Mouse (Mus musculus) heart, embryonic 11.5 days (tissue): Measurements from ENCODE around the gene Suv39h1. TPM values are rescaled to one million over a fixed set of nuclear protein-coding genes. Genes with fewer than 3 reads are reported as not detected.

Experiments used
- ATAC-seq: fragments of 200-750 bp; cut with Nextera tagmentation; replicated peaks from 2 replicates; pipeline ENCODE4 v1.8.0; 2017; ENCODE audit warnings: moderate library complexity; ENCODE audit not compliant: insufficient number of reproducible peaks, low FRiP score, low TSS enrichment
- H3K27ac ChIP-seq: fragments of 300-500 bp; sonication (generic); 2 replicates; pipeline ENCODE4 v1.5.1; 2014; ENCODE audit warnings: mild to moderate bottlenecking, low read depth, low read length
- H3K27me3 ChIP-seq: fragments of 300-500 bp; sonication (generic); 2 replicates; pipeline ENCODE4 v1.6.1; 2014; ENCODE audit warnings: mild to moderate bottlenecking, low read length, mixed read lengths; ENCODE audit not compliant: control insufficient read depth, insufficient read depth
- H3K36me3 ChIP-seq: fragments of 300-500 bp; sonication (generic); 2 replicates; pipeline ENCODE4 v1.6.1; 2014; ENCODE audit warnings: mild to moderate bottlenecking, low read length, moderate library complexity, mixed read lengths; ENCODE audit not compliant: control insufficient read depth, insufficient read depth
- H3K4me1 ChIP-seq: fragments of 300-500 bp; sonication (generic); 2 replicates; pipeline ENCODE4 v1.6.1; 2014; ENCODE audit warnings: low read length; ENCODE audit not compliant: control insufficient read depth, insufficient read depth
- H3K4me2 ChIP-seq: fragments of 300-500 bp; sonication (generic); 2 replicates; pipeline ENCODE4 v1.6.1; 2014; ENCODE audit warnings: mild to moderate bottlenecking, moderate library complexity
- H3K4me3 ChIP-seq: fragments of 300-500 bp; sonication (generic); 2 replicates; pipeline ENCODE4 v1.5.1; 2014; ENCODE audit warnings: low read depth, low read length
- H3K9ac ChIP-seq: fragments of 300-500 bp; sonication (generic); 2 replicates; pipeline ENCODE4 v1.6.1; 2014; ENCODE audit warnings: mild to moderate bottlenecking, low read depth, low read length, moderate library complexity
- H3K9me3 ChIP-seq: fragments of 300-500 bp; sonication (generic); replicated peaks from 2 replicates; pipeline ENCODE4 v1.6.1; 2016; ENCODE audit warnings: low read length; ENCODE audit not compliant: control insufficient read depth
- WGBS: fragments of 180-500 bp; shearing (Covaris S2); extraction: QIAGEN DNeasy Blood & Tissue Kit; methylation state at CpG from one replicate; pipeline ENCODE4 v1.1.7; 2014; ENCODE audit not compliant: insufficient replicate concordance; 5-methylcytosine and 5-hydroxymethylcytosine counted together
- polyA plus RNA-seq: library from polyadenylated mRNA; unstranded; fragments of >200 nt; fragmentation: Nextera tagmentation; extraction: Ambion mirVana; gene quantifications from 2 replicates; pipeline ENCODE4 v1.2.1, GENCODE M21; 2014

Gene Suv39h1
- polyA plus RNA-seq: 46.1 and 48.6 TPM in 2 replicates

DNA sequence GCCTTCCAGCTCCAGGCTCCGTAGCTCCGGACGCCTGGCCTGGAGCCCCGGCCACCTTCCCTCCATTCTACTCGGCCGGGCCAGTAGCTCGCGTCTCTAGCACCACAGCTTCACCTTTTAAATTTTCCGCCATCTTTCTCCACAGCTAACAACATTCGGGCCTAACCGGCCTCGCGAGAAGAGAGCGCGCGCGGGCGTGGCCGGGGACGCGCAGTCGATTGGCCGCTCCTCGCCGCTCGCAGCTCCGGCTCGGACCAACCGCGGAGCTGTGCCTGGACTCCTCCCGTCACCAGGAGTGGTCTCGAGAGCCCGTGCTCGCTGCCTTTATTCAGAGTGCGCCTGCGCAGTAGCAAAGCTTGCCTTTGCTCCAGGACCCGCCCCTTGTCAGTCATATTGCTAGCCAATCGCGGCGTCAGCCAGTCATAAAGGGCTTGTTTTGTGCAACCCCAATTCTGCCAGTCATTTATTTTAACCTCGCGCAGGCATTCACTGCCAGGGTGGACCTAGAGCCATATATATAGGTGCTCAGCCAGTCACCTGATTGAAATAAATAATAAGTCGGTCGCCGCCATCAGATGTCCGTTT lies at the start of gene Suv39h1:
Gene Suv39h1, minus strand, starts transcription at position 331 of the 585 bp plus-strand sequence.
- Histone ChIP-seq H3K4me3 (peak within 1 kb of the TSS; percentile 56), H3K4me1 (no peaks in the 10 kb centered on the region; the same call in 1 of the 2 replicates), H3K27me3 (no peaks in the 10 kb centered on the region), H3K4me2 (peak within 1 kb of the TSS; percentile 60), H3K9me3 (no peaks in the 10 kb centered on the region), H3K36me3 (no peaks in the 10 kb centered on the region), H3K27ac (peak within 1 kb of the TSS; percentile 84), H3K9ac (peak within 1 kb of the TSS; percentile 77)
- WGBS: 11% methylated on average over 46 of the region's 46 CpGs
- ATAC-seq: peak; percentile 95

DNA sequence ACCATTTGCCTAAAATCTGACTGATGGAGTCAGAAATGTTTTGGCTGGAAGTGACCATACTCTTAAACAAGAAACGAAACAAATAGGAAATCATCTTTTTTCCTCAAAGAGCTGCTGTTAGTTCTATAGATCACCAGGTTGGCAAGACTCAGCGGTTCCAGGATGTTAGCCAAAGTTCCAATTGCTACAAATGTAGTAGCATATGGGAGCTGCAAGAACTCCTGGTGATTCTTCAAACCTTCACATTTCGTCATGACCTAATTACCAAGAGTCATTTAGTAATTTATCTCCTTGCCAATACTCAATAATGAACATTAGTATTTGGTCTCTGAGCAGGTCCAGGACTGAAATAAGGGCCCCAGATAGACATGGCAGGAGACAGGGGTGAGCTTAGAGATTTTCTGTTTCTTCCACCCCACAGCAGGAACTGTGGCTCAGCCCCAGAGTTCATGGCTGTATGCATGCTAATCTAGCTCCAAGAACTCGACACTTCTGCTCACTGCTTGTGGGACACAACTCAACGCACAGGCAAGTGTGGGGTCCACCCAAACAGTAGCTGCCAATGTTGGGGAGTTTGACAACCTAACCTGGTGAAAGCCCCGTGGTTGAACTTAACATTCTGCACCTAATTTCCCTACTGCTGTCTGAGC lies 49.4 kb upstream of the Suv39h1 start:
- Histone ChIP-seq H3K9me3 (no peaks in the 10 kb centered on the region), H3K4me1 (no peaks in the 10 kb centered on the region), H3K36me3 (peaks cover 5% of the 10 kb centered on the region), H3K27me3 (no peaks in the 10 kb centered on the region), H3K27ac (no peak overlapping the region), H3K4me2 (no peak overlapping the region), H3K9ac (no peak overlapping the region), H3K4me3 (no peak overlapping the region)
- no peak for ATAC-seq
- WGBS: 81% methylated on average over 6 of the region's 6 CpGs

DNA sequence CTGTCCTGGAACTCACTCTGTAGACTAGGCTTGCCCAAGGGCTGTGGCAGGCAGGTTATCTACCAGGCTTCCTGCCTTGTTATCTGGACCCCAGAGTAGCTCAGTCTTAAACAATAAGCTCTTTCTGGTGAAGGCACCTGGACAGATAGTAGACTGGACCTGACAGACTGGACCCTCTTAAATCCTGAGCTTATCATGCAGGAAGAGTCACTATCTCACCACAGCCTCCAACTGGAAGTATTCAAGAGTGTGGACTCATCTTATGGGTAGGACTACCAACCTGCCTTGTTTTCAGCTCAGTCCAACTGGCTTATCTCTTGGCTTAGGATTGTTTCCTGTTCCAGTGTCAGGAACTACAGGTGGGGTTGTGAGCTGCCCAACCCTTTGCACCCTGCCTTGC lies 42.7 kb upstream of the Suv39h1 start:
- Histone ChIP-seq H3K4me1 (no peaks in the 10 kb centered on the region), H3K4me2 (no peak overlapping the region), H3K9ac (no peak overlapping the region), H3K4me3 (no peak overlapping the region), H3K9me3 (no peaks in the 10 kb centered on the region), H3K36me3 (no peaks in the 10 kb centered on the region), H3K27me3 (no peaks in the 10 kb centered on the region), H3K27ac (no peak overlapping the region)
- ATAC-seq: no peak

DNA sequence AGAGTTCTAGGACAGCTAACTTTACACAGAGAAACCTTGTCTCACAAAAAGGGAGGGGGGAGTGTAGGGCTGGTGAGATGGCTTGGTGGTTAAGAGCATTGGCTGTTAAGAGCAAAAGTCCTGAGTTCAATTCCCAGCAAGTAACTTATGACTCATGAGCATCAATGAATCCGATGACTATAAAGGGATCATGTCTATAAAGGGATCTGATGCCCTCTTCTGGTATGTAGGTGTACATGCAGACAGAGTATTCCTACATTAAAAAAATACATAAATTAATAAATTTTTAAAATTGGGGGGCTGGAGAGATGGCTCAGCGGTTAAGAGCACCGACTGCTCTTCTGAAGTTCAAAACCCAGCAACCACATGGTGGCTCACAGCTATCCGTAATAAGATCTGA lies 40.7 kb upstream of the Suv39h1 start:
- no peak for ATAC-seq

DNA sequence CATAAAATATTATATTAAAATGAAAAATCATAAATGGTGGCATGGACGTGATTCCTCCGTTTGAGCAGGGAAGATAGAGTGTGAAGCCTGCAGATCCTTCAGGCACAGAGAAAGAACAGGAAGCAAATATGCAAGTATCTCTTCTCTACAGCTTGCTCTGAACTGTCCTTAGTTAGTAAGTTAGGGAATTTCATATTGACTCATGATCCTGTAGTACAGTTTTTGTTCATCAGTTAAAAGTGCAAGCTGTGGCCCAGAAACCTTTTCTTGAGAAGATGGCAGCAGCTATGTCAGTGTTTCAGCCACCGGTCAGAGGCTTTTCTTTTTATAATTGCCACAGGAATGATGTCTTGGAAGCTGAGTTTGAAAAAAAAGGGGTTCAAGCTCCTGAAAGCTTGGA lies 30.5 kb upstream of the Suv39h1 start:
- Histone ChIP-seq H3K9ac (no peak overlapping the region), H3K27me3 (no peaks in the 10 kb centered on the region), H3K9me3 (no peaks in the 10 kb centered on the region), H3K27ac (no peak overlapping the region), H3K4me1 (no peaks in the 10 kb centered on the region), H3K36me3 (no peaks in the 10 kb centered on the region), H3K4me3 (no peak overlapping the region), H3K4me2 (no peak overlapping the region)
- ATAC-seq: no peak
- 91% methylated on average over 3 of the region's 3 CpGs for WGBS

More for the DNA sequence above, 40.7 kb upstream of the Suv39h1 start:
- H3K36me3 ChIP-seq: no peaks in the 10 kb centered on the region
- H3K4me1 ChIP-seq: no peaks in the 10 kb centered on the region
- H3K9me3 ChIP-seq: no peaks in the 10 kb centered on the region
- 64% methylated on average over 4 of the region's 4 CpGs for WGBS
- no peak overlapping the region for H3K27ac ChIP-seq
- H3K27me3 ChIP-seq: no peaks in the 10 kb centered on the region
- no peak overlapping the region for H3K9ac ChIP-seq
- H3K4me2 ChIP-seq: no peak overlapping the region
- no peak overlapping the region for H3K4me3 ChIP-seq

DNA sequence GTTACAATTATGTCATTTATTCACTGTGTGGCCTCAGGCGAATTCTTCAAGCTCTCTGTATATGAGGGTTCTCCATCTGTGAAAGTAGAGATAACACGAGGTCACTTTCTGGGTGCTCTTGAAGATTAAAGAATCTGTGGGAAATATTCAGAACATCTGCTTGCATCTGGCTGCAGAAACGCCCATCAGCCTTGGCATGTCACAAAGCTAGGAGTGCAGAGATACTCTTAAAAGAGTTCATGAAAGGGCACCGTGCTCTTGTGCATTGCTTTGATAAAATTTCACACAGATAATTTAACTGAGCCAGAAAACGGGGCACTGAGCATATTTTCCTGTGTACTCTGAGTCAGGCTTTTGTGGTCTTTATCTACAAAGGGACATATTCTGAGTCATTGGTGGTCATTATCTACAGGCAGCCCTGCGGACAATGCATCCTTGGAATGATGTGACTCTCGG lies 27.7 kb upstream of the Suv39h1 start:
- WGBS: 39% methylated on average over 7 of the region's 7 CpGs
- ATAC-seq: peak; percentile 84

DNA sequence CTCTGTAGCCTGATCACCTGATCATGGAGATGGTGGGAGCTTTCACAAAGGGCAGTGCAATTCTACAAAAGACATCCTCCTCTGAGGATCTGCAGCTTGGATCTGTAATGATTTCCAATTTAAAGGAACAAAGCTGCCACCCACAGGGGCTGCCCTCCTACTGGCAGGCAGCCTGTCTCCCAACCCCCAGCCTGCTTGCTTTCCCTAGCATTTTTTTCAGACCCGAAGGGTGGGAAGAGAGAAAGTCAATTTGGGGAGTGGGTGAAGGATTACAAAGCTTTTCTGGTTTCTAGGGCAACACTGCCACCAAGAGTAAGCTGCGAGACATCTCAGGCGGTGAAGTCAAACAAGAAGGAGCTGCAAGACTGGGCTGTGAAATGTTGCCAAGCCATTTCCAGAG lies 26.5 kb upstream of the Suv39h1 start:
- no peak overlapping the region for H3K4me3 ChIP-seq
- WGBS: 22% methylated on average over 3 of the region's 3 CpGs
- H3K36me3 ChIP-seq: no peaks in the 10 kb centered on the region
- ATAC-seq: no peak
- H3K9me3 ChIP-seq: no peaks in the 10 kb centered on the region
- H3K27ac ChIP-seq: no peak overlapping the region
- no peaks in the 10 kb centered on the region for H3K27me3 ChIP-seq
- peak overlapping the region; percentile 16; the same call in 1 of the 2 replicates for H3K4me2 ChIP-seq
- H3K4me1 ChIP-seq: no peaks in the 10 kb centered on the region
- H3K9ac ChIP-seq: no peak overlapping the region

More for the DNA sequence above, 27.7 kb upstream of the Suv39h1 start:
- Histone ChIP-seq H3K9ac (no peak overlapping the region), H3K27me3 (no peaks in the 10 kb centered on the region), H3K4me2 (no peak overlapping the region), H3K4me3 (no peak overlapping the region), H3K9me3 (no peaks in the 10 kb centered on the region), H3K27ac (no peak overlapping the region), H3K36me3 (no peaks in the 10 kb centered on the region), H3K4me1 (no peaks in the 10 kb centered on the region)

DNA sequence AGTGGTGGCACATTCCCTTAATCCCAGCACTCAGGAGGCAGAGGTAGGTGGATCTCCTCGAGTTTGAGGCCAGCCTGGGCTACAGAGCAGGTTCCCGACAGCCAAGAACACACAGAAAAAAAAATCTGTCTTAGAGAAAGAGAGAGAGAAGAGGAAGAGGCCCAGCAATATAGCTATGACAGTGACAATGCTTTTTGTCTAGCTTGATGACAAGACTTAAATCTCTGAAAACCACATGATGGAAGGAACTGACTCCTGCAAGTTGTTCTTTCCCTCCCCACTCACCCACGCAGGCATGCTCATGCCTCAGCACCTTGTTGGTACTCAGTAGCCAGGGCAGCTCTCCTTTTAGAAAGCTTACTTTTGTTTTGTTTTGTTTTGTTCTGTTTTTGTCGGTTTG lies 24.9 kb upstream of the Suv39h1 start:
- WGBS: 60% methylated on average over 4 of the region's 4 CpGs
- H3K9me3 ChIP-seq: no peaks in the 10 kb centered on the region

More for the DNA sequence above, 24.9 kb upstream of the Suv39h1 start:
- Histone ChIP-seq H3K4me3 (no peak overlapping the region), H3K27ac (no peak overlapping the region), H3K27me3 (no peaks in the 10 kb centered on the region), H3K4me2 (no peak overlapping the region), H3K9ac (no peak overlapping the region), H3K4me1 (no peaks in the 10 kb centered on the region), H3K36me3 (no peaks in the 10 kb centered on the region)
- ATAC-seq: no peak
